Mouse (Mus musculus): ENCODE results near the gene Pax3. TPM values are rescaled to one million over a fixed set of nuclear protein-coding genes. Genes with fewer than 3 reads are reported as not detected.

The Pax3 gene
- polyA plus RNA-seq, 1 experiment from 2014 or later: 0.09 TPM

Other genes with a start within 250 kb of the Pax3 start
- gene Sgpp2, start 113.2 kb upstream of the Pax3 start, polyA plus RNA-seq (2015; fragmentation: Nextera tagmentation; extraction: Ambion mirVana): 0.11 and 0.34 TPM in 2 replicates

Data from heart, embryonic 13.5 days (tissue).